Mouse (Mus musculus) liver (tissue): ENCODE results near the gene Rhbdd1.

Source experiments
- DNase-seq: peaks from one replicate; pipeline ENCODE4 v3.0.0-alpha.2; 2020; ENCODE audit warnings: mixed read lengths

Rhbdd1 gene

DNA sequence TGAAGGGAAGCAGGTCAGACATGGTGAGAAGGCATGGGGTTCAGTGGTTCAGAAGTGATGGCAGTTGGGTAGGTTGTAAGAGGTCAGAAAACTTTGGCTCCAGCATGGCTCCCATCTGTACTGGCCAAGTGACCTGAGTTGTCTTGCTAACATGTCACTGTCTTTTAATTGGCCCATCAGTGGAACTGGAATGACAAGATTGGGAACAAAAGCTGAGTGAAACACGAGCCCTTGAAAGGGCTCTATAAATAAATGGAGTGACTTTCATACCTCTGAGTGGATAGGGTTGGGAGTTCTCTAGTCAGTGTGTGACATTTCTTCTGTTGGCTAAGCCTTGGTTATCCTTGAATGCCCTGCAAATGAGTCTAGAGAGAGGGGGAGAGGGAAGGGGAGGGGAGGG lies 123.9 kb downstream of the Rhbdd1 start:
- DNase-seq, result no peak

GRCm38 (mm10) chr1:82443517-82443916 lies 127.3 kb downstream of the Rhbdd1 start:
- no peak for DNase-seq

DNA sequence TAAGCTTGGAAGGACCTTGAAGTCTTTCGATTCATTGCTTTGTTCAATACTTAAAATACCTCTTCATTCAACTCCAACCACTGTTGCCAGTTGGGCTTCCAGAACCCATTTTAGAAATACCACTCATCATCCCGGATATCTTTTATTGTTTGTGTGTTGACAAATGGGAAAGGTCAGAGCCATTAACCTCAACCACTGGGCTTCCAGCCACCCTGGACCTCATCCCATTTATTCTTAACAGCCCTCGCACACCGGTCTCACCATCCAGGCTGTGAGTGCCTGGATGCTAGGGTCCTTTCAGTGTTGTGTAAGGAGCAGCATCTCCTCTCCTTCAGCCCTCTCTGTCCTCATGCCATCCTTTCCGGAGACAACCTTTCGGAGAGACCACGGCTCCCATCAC lies 129.8 kb downstream of the Rhbdd1 start:
- DNase-seq, result no peak

DNA sequence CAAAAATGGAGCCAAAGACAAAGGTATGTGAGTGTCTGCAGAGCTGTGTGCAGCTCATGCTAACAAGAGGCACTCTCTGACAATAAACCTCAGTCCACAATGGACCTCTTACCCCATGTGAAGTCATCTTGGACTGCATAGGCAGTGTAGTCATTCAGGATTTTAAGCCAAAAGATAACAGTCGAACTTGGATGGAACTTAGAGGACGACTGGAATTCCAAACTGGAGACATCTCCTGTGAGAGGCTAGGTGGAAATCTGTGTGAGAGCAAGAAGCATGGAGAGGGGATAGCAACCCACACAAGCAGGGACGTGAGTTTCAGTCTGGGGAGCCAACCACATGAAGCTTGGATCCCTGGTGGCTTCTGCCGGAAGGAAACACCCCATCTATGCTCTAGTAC lies 133.6 kb downstream of the Rhbdd1 start:
- DNase-seq, result no peak

GRCm38 (mm10) chr1:82451927-82452651 lies 135.8 kb downstream of the Rhbdd1 start:
- no peak for DNase-seq

- DNase-seq, result no peak
Measured at GRCm38 (mm10) chr1:82454031-82454430, 137.8 kb downstream of the Rhbdd1 start.

DNA sequence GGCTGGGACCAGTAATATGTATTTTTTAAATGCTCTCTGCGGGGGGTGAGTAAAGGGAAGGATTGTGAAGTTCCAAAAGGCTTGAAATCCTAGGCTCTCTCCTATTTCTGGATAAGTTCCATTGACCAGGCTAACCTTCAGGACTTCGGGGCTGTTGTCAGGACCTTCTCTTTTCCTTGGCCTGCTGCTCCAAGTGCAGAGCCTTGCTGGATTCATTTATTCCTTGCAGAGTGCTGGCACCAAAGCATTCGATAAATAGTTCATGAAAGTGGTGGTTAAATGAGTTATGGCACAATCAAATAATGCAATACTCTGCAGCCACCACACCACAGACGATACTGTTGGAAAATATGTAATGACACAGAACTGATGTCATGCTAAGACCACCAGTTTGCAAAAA lies 143.1 kb downstream of the Rhbdd1 start:
- DNase-seq, result no peak

- DNase-seq, result no peak
Measured at GRCm38 (mm10) chr1:82459926-82460325, 143.7 kb downstream of the Rhbdd1 start.

DNA sequence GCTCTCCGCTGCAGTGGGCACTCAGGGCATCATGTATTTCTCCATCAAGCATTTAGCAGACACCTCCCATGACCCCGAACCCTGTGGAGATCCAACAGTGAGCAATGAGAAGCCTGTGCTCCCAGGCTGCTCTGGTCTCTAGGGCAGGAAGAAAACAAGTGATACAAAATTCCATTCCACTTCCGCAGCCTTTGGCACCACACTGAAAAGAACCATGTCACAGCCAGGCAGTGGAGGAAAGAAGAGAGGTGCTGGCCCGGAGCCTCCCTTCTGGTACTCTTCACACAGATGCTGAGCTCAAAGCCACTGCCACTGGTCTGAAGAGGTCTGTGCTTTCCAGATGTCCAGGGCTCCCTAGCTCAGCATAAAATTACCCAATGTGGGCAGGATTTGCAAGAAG lies 144.8 kb downstream of the Rhbdd1 start:
- no peak for DNase-seq

- no peak for DNase-seq
Measured at GRCm38 (mm10) chr1:82465321-82465853, 149.1 kb downstream of the Rhbdd1 start.

DNA sequence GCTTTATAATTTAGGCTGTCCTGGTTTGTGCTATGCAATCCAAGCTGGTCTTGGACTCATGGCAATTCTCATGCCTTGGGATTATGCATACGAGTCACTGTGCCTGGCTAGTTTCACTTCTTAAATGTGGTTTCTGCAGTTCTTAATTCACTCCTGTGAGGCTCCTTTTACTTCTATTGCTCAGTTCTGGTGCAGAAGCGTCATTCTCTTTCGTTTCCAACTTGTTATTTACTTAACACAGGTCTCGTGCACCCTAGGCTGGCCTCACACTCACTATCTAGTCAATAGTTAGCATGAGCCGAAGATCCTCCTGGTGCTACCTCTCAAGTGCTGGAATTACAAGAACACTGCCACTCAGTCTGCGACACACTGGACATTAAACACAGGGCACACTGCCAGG lies 152.6 kb downstream of the Rhbdd1 start:
- DNase-seq, result no peak

DNA sequence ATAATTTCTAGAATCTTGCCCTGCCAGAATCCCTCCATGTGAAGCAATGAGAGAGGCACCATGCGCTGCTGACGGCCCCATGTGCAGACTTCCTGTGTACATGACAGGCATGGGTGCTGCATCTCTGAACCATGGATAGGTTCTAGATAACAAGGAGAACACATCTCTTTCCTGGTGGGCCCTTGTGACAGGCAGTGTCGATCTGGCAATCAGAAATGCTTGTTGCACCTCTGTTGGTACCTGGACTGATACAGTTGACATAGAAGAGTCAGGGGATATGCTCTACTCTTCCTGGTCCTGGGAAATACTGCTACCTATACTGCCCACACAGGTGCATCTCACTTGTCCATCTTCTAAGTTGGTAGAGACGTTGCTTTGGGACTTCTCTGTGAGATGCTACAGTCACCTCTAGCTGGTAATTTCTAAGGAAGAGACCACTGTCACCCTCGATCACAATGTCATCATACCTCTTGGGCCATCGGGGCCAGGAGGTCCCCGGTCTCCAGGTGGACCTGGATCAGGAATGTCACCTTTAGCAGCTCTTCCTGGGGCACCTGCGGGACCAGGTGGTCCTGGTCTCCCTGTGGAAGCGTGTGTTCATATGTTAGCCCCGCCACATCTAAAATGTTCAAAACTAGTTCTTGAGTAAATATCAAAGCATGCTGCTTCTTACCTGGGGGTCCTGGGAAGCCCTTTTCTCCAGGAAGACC lies 154.4 kb downstream of the Rhbdd1 start:
- no peak for DNase-seq

- no peak for DNase-seq
Measured at GRCm38 (mm10) chr1:82473467-82473866, 157.2 kb downstream of the Rhbdd1 start.

DNA sequence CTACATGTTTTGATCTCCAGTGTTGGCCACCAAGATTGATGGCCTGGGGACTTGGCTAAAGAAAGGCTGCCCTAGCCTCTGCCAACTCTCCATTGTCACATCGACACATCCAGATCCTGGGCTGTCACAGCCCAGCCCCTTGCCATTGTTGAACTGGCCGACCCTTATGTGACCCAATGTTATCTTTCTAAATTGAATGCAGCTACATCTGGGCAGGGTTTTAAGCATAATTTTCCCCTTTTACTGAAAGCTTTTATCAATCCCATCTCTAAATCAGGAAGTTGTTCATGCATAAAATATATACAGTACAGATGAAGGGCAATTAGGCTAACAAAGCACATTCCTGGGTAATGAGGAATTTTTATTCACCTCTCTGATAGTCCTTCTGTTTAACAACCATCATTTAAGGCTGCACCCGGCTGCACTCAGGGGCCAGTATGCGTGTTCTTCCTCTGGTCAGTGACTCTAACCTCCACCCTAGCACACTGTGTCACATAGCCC lies 158.3 kb downstream of the Rhbdd1 start:
- DNase-seq, result no peak

DNA sequence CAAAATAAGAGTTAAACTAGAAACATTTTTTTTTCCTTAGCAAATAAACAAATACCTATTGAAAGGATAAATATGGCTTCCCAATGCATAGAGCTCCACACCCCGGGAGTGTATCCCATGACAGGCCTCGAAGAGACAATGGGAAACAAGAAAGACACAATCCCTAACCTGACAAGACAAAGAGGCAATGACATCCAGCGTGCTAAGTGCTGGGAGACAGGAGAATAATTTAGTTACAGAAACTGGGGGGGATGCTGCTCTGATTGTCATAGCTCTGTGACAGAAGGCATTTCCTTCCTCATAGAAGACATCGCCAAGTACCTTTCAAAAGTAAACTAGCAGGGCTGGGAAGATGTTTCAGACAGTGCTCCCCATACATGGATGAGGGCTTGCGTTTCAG lies 159.0 kb downstream of the Rhbdd1 start:
- DNase-seq, result no peak

- no peak for DNase-seq
Measured at GRCm38 (mm10) chr1:82475821-82476220, 159.6 kb downstream of the Rhbdd1 start.

DNA sequence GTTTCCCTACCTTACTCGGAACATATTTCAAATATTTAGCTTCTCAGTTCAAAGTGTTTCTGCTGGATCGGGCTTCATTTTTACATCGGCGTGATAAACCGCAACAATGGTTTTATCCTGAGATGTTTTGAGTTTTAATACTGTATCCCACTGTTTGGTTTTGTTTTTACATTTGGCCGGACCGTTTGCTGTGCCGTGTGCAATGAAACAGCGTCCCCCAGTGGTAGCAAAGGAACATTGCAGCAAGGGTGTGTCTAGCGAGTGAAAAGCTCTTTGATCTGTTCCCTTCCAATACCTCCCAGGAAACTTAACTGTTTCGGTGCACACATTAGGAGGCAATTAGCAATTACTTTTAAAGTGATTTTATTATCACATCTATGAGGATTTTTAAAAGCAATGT lies 160.0 kb downstream of the Rhbdd1 start:
- DNase-seq, result no peak

- no peak for DNase-seq
Measured at GRCm38 (mm10) chr1:82476746-82477145, 160.5 kb downstream of the Rhbdd1 start.

- no peak for DNase-seq
Measured at GRCm38 (mm10) chr1:82479696-82480487, 163.6 kb downstream of the Rhbdd1 start.

DNA sequence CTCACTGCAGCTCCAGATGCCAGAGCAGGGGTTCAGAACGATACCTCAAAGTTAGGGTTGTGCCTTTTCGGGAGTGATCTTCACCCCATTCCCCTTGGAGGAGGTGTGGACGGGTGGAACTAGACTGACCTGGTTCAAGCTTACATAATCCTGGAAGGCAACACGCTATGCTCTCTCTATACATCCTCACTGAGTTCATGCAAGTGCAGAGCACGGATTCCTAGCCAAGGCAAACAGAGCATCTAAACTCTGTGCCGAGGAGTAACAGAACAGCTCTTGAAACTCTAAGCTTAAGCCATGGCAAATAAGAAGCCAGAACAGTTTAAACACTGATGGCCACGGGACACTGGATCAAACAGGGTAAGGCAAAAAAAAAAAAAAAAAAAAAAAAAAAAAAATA lies 166.1 kb downstream of the Rhbdd1 start:
- no peak for DNase-seq

- DNase-seq, result no peak
Measured at GRCm38 (mm10) chr1:82486371-82486770, 170.1 kb downstream of the Rhbdd1 start.

- no peak for DNase-seq
Measured at GRCm38 (mm10) chr1:82491954-82492353, 175.7 kb downstream of the Rhbdd1 start.
